Mouse (Mus musculus) liver, embryonic 13.5 days (tissue): ENCODE data around the gene Diablo. TPM values are rescaled to one million over a fixed set of nuclear protein-coding genes. Genes with fewer than 3 reads are reported as not detected.

Experiments
- microRNA-seq: library from miRNA; unstranded; fragments of <30 nt; microRNA quantifications from one replicate; pipeline ENCODE4, GENCODE M21; 2016
- polyA plus RNA-seq: library from polyadenylated mRNA; unstranded; fragments of >200 nt; fragmentation: Nextera tagmentation; extraction: Ambion mirVana; gene quantifications from 2 replicates; pipeline ENCODE4 v1.2.1, GENCODE M21; 2015

Diablo gene
- polyA plus RNA-seq, 1 experiment from 2014 or later: 67.3 TPM

Small RNA genes lying within 50 kb of the gene (microRNA-seq; reads per million reads assigned to microRNA genes)
- gene Mir7647: 8.2 reads per million, percentile 19 among the genes with 10 or more reads in this experiment

Other genes with a start within 250 kb of the Diablo start
- gene Bcl7a, start 180.3 kb downstream of the Diablo start, polyA plus RNA-seq: 6.6 and 7.9 TPM in 2 replicates
- gene Mlxip, start 129.4 kb downstream of the Diablo start, polyA plus RNA-seq: 3.2 and 3.6 TPM in 2 replicates
- gene Lrrc43, start 34.9 kb downstream of the Diablo start, polyA plus RNA-seq: not detected in 2 replicates
- gene Il31, start 34.7 kb downstream of the Diablo start, polyA plus RNA-seq: not detected in 2 replicates
- gene B3gnt4, start 13.7 kb downstream of the Diablo start, polyA plus RNA-seq: 0.07 TPM in 2 replicates
- 0.18 and 0.21 TPM in 2 replicates for gene Gm49027, start 1.3 kb upstream of the Diablo start, polyA plus RNA-seq
- 20.7 and 21.1 TPM in 2 replicates for gene Vps33a, start 48.9 kb upstream of the Diablo start, polyA plus RNA-seq
- gene Clip1, start 160.4 kb upstream of the Diablo start, polyA plus RNA-seq: 12.4 and 13.4 TPM in 2 replicates
- gene Zcchc8, start 196.9 kb upstream of the Diablo start, polyA plus RNA-seq: 30.7 and 42.3 TPM in 2 replicates
- gene Rsrc2, start 225.2 kb upstream of the Diablo start, polyA plus RNA-seq: 56.2 and 67.0 TPM in 2 replicates
- 22.6 and 26.0 TPM in 2 replicates for gene Kntc1, start 225.5 kb upstream of the Diablo start, polyA plus RNA-seq